Mouse (Mus musculus) liver, adult 2 months (tissue): ENCODE results near the gene Fignl1. TPM values are rescaled to one million over a fixed set of nuclear protein-coding genes. Genes with fewer than 3 reads are reported as not detected.

Source experiments
- DNase-seq: peaks from one replicate; pipeline ENCODE4 v3.0.0-alpha.2; 2011; ENCODE audit warnings: low read depth, low spot score; ENCODE audit errors: extremely low read depth
- H3K27ac ChIP-seq: fragments of 200-500 bp; replicated peaks from 2 replicates; pipeline ENCODE4 v1.5.1; 2012; ENCODE audit warnings: low read depth, mild to moderate bottlenecking, control low read depth, inconsistent platforms, low read length; ENCODE audit not compliant: insufficient read depth
- H3K27me3 ChIP-seq: fragments of 200-500 bp; 2 replicates; pipeline ENCODE4 v1.6.1; 2012; ENCODE audit warnings: mild to moderate bottlenecking, moderate library complexity, low read length, inconsistent platforms; ENCODE audit not compliant: control insufficient read depth, insufficient read depth
- H3K36me3 ChIP-seq: fragments of 200-500 bp; 2 replicates; pipeline ENCODE4 v1.6.1; 2012; ENCODE audit warnings: low read length, inconsistent platforms; ENCODE audit not compliant: control insufficient read depth, insufficient read depth
- H3K4me1 ChIP-seq: fragments of 200-500 bp; 2 replicates; pipeline ENCODE4 v1.6.1; 2011; ENCODE audit warnings: low read length; ENCODE audit not compliant: control insufficient read depth, insufficient read depth
- H3K4me3 ChIP-seq: fragments of 200-500 bp; 2 replicates; pipeline ENCODE4 v1.5.1; 2011; ENCODE audit warnings: low read depth, mild to moderate bottlenecking, control low read depth, low read length, moderate library complexity; ENCODE audit not compliant: insufficient read depth
- H3K79me2 ChIP-seq: fragments of 200-500 bp; 2 replicates; pipeline ENCODE4 v1.6.1; 2012; ENCODE audit warnings: inconsistent platforms, mild to moderate bottlenecking, low read length, moderate library complexity; ENCODE audit not compliant: control insufficient read depth, insufficient read depth
- H3K9ac ChIP-seq: fragments of 200-500 bp; 2 replicates; pipeline ENCODE4 v1.6.1; 2012; ENCODE audit warnings: low read depth, mild to moderate bottlenecking, control low read depth, inconsistent platforms, low read length
- CTCF ChIP-seq: fragments of 200-500 bp; IDR thresholded peaks from 2 replicates; pipeline ENCODE4 v1.5.1; 2011; ENCODE audit warnings: low read depth, low read length, control low read depth
- POLR2A ChIP-seq: fragments of 200-500 bp; IDR thresholded peaks from 2 replicates; pipeline ENCODE4 v1.6.1; 2011; ENCODE audit warnings: low read length, control low read depth; ENCODE audit not compliant: insufficient read depth; ENCODE audit errors: extremely low read depth
- WGBS: fragments of 180-500 bp; shearing (Covaris S2); methylation state at CpG from one replicate; pipeline ENCODE4 v1.1.7; 2018; 5-methylcytosine and 5-hydroxymethylcytosine counted together
- polyA plus RNA-seq: library from polyadenylated mRNA; depleted of rRNA; stranded (reverse); fragments of >200 nt; gene quantifications from 2 replicates; pipeline ENCODE4 v1.2.3, GENCODE M21; 2012
- total RNA-seq: library from RNA; depleted of rRNA; stranded (reverse); fragments of >200 nt; gene quantifications from 2 replicates; pipeline ENCODE4 v1.2.3, GENCODE M21; 2014

Fignl1 gene
- total and polyA plus RNA-seq, 2 experiments, result 0.10 to 0.46 TPM

DNA sequence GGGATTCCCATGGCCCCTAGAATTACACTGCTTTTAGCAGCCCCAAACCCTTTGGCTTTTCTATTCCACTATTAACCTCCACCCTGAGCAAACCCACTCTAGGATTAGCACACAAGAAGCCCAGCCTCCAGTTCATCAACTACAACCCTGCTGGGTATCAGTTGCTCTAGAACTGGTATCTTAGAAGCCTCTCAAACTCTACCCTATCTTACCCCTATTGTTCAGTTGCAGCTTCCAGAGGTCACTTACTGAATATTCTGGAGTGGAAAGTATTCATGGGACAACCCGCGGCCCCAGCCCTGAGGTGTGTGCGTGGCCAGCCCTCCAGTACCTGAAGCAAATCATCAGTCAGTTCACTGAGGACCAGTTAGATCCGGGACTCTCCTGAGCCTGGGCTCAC is 34.4 kb downstream of the Fignl1 start:
- H3K79me2 ChIP-seq, result no peaks in the 10 kb centered on the region
- no peak overlapping the region for H3K9ac ChIP-seq
- no peaks in the 10 kb centered on the region for H3K27me3 ChIP-seq
- H3K4me3 ChIP-seq, result no peak overlapping the region
- TF ChIP-seq CTCF (no peak), POLR2A (no peak)
- DNase-seq, result no peak
- H3K27ac ChIP-seq, result no peak overlapping the region
- no peaks in the 10 kb centered on the region for H3K36me3 ChIP-seq
- WGBS, result 88% methylated on average over 4 of the region's 4 CpGs
- H3K4me1 ChIP-seq, result no peaks in the 10 kb centered on the region

DNA sequence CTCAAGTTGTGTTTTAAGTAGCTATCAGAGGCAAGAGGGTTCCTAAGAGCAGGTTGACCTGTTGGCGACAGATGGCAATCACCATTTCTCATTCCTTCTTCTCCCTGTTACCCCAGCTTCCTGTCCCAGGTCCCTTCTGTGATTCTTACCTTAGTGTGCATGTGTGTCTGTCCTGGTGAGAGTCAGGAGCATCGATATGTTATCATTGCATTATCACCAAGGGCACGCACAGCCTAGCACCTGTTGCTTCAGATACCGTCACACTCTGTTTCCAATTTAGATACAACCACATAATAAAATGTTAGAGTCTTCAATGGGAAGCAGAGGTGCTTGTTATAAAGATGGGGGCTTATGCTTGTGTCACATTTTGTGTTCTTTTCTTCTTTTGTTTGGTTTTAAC is 36.6 kb downstream of the Fignl1 start:
- Histone ChIP-seq H3K79me2 (no peaks in the 10 kb centered on the region), H3K27me3 (no peaks in the 10 kb centered on the region), H3K36me3 (no peaks in the 10 kb centered on the region), H3K4me1 (no peaks in the 10 kb centered on the region), H3K27ac (no peak overlapping the region), H3K9ac (no peak overlapping the region), H3K4me3 (no peak overlapping the region)
- no peak for DNase-seq
- TF ChIP-seq CTCF (no peak), POLR2A (no peak)
- WGBS, result 84% methylated on average over 4 of the region's 4 CpGs

GRCm38 (mm10) chr11:11770691-11771090 is 38.1 kb downstream of the Fignl1 start:
- no peak overlapping the region for H3K9ac ChIP-seq
- DNase-seq, result no peak
- no peak overlapping the region for H3K4me3 ChIP-seq
- no peaks in the 10 kb centered on the region for H3K36me3 ChIP-seq
- no peaks in the 10 kb centered on the region for H3K79me2 ChIP-seq
- no peaks in the 10 kb centered on the region for H3K4me1 ChIP-seq
- TF ChIP-seq POLR2A, result no peak
- TF ChIP-seq CTCF, result no peak
- 93% methylated on average over 3 of the region's 3 CpGs for WGBS
- no peak overlapping the region for H3K27ac ChIP-seq
- H3K27me3 ChIP-seq, result no peaks in the 10 kb centered on the region

DNA sequence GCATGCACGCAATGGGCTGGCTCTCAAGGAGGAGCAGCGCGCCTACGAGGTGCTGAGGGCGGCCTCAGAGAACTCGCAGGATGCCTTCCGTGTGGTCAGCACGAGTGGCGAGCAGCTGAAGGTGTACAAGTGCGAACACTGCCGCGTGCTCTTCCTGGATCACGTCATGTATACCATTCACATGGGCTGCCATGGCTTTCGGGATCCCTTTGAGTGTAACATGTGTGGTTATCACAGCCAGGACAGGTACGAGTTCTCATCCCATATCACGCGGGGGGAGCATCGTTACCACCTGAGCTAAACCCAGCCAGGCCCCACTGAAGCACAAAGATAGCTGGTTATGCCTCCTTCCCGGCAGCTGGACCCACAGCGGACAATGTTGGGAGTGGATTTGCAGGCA is 39.5 kb downstream of the Fignl1 start:
- Histone ChIP-seq H3K27me3 (no peaks in the 10 kb centered on the region), H3K9ac (no peak overlapping the region), H3K4me1 (no peaks in the 10 kb centered on the region; the same call in 1 of the 2 replicates), H3K4me3 (no peak overlapping the region), H3K27ac (no peak overlapping the region), H3K36me3 (no peaks in the 10 kb centered on the region), H3K79me2 (no peaks in the 10 kb centered on the region)
- WGBS, result 87% methylated on average over 20 of the region's 20 CpGs
- DNase-seq, result no peak
- no peak for TF ChIP-seq CTCF
- no peak for TF ChIP-seq POLR2A

- no peak overlapping the region for H3K4me3 ChIP-seq
- no peak overlapping the region for H3K9ac ChIP-seq
- H3K79me2 ChIP-seq, result no peaks in the 10 kb centered on the region
- H3K27me3 ChIP-seq, result no peaks in the 10 kb centered on the region
- H3K27ac ChIP-seq, result no peak overlapping the region
- no peaks in the 10 kb centered on the region; the same call in 1 of the 2 replicates for H3K4me1 ChIP-seq
- DNase-seq, result no peak
- H3K36me3 ChIP-seq, result no peaks in the 10 kb centered on the region
- TF ChIP-seq POLR2A, result no peak
- no peak for TF ChIP-seq CTCF
- WGBS, result 76% methylated on average over 2 of the region's 2 CpGs
Observed at GRCm38 (mm10) chr11:11768057-11768456, 40.7 kb downstream of the Fignl1 start.

DNA sequence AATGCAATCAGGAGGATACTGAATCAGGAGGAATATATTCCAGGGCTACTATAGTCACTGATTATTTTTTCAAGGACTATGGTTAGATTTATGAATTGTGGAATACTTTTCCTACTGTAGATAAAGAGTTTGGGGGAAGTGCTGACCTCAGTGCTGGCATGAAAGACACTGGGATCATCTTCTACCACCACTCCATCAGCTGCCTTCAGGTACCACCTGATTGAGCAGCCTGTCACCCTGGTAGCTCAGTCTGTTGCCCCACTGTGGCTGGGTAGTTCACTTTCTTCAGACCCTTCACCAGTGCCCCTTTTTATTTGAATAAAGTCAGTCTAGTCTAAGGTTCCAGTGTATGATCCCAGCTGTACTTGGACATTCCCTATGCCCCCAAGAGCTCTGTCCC is 42.0 kb downstream of the Fignl1 start:
- H3K4me3 ChIP-seq, result no peak overlapping the region
- no peaks in the 10 kb centered on the region; the same call in 1 of the 2 replicates for H3K4me1 ChIP-seq
- TF ChIP-seq CTCF (no peak), POLR2A (no peak)
- H3K9ac ChIP-seq, result no peak overlapping the region
- no peaks in the 10 kb centered on the region for H3K79me2 ChIP-seq
- no peak overlapping the region for H3K27ac ChIP-seq
- no peaks in the 10 kb centered on the region for H3K27me3 ChIP-seq
- no peak for DNase-seq
- H3K36me3 ChIP-seq, result no peaks in the 10 kb centered on the region
